Mouse (Mus musculus) hindlimb bud, embryonic 11.5 days (tissue): Measurements from ENCODE around the gene Ech1.

Experiments used
- DNase-seq: peaks from one replicate; pipeline ENCODE4 v3.0.0-alpha.2; 2012; ENCODE audit warnings: low read depth, low spot score; ENCODE audit errors: extremely low spot score

Ech1 gene

GRCm38 (mm10) chr7:28818861-28819452, 6.1 kb upstream of the Ech1 start:
- DNase-seq: no peak

- no peak for DNase-seq
These were observed 5.4 kb upstream of the Ech1 start for GRCm38 (mm10) chr7:28819571-28819970.

- DNase-seq: no peak
These were observed 4.4 kb upstream of the Ech1 start for GRCm38 (mm10) chr7:28820358-28821260.

- DNase-seq: no peak
These were observed 3.7 kb upstream of the Ech1 start for GRCm38 (mm10) chr7:28821261-28821831.

- no peak for DNase-seq
These were observed 2.5 kb upstream of the Ech1 start for GRCm38 (mm10) chr7:28822556-28822955.

GRCm38 (mm10) chr7:28822993-28823903, 1.8 kb upstream of the Ech1 start:
- no peak for DNase-seq

- DNase-seq: no peak
These were observed 1.1 kb upstream of the Ech1 start for GRCm38 (mm10) chr7:28823932-28824331.

- DNase-seq: no peak
These were observed 827 bp downstream of the Ech1 start for GRCm38 (mm10) chr7:28825686-28826401.

- no peak for DNase-seq
These were observed 1.4 kb downstream of the Ech1 start for GRCm38 (mm10) chr7:28826402-28826772.

- no peak for DNase-seq
These were observed 2.3 kb downstream of the Ech1 start for GRCm38 (mm10) chr7:28827338-28827737.

GRCm38 (mm10) chr7:28829821-28830220, 4.8 kb downstream of the Ech1 start:
- DNase-seq: no peak

- DNase-seq: no peak
These were observed 6.0 kb downstream of the Ech1 start for GRCm38 (mm10) chr7:28830981-28831380.

- DNase-seq: no peak
These were observed 6.6 kb downstream of the Ech1 start for GRCm38 (mm10) chr7:28831411-28832125.

GRCm38 (mm10) chr7:28832137-28832536, 7.1 kb downstream of the Ech1 start:
- DNase-seq: no peak

- DNase-seq: no peak
These were observed 8.8 kb downstream of the Ech1 start, which contains the start of gene Lgals4 for GRCm38 (mm10) chr7:28833723-28834347. TSS of gene Lgals4 (plus strand) at chr7:28833854.

- DNase-seq: no peak
These were observed 11.9 kb downstream of the Ech1 start for GRCm38 (mm10) chr7:28836936-28837335.

GRCm38 (mm10) chr7:28838331-28838730, 13.3 kb downstream of the Ech1 start:
- no peak for DNase-seq

GRCm38 (mm10) chr7:28847273-28847672, 22.3 kb downstream of the Ech1 start:
- no peak for DNase-seq

GRCm38 (mm10) chr7:28849700-28850236, 24.8 kb downstream of the Ech1 start:
- no peak for DNase-seq
